13 mouse cellular contexts compared by ENCODE assay signal in the genomic region with DNA sequence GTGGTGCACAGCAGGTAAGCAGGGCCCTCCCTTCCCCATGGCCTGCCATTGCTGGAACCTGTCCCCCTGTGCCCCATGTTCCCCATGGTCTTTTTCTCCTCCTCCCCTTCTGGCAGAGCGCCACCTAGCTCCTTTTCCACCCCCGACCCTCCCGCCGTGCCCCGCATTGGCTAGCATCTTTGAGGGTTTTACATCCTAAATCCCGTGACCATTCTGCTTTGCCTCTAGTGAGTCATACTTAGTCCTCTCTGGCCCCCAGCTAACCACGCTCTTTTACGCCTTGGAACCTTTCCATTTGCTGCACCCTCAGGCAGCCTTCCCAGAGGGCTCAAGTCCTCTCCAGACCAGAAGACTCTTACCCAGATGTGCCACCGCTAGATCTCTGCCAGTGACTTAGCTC. TPM values are rescaled to one million over a fixed set of nuclear protein-coding genes. Genes with fewer than 3 reads are reported as not detected.
DNase-seq lines count a peak whose midpoint lies in the region; ATAC-seq and TF ChIP-seq lines count a peak whose summit lies in the region.
"Had no signal": no experiment of that assay in that cellular context is flagged by ENCODE, and none has a peak within 500 bp of the region (broad histone marks: within the 10 kb centered on the region; RNA-seq: fewer than 3 reads in every experiment).

No protein-coding gene starts in this region.

- no peak for TF ChIP-seq POLR2A in ES-Bruce4 (IDR thresholded peaks at IDR 0.05; ENCODE audit: insufficient read depth, low read length)

- no peak overlapping the region for H3K4me3 ChIP-seq in hindbrain, embryonic 16.5 days (ENCODE audit: low read length)
- no peak overlapping the region for H3K4me3 ChIP-seq in hindbrain, embryonic 10.5 days
- peak overlapping the region; percentile 55 for H3K4me3 ChIP-seq in ES-Bruce4 (ENCODE audit: low read depth, low read length)
- H3K4me3 ChIP-seq in forebrain, embryonic 16.5 days (replicated peaks; ENCODE audit: low read length): no peak overlapping the region
- H3K4me3 ChIP-seq: intestine, embryonic 15.5 days; left cerebral cortex, adult 2 months had no signal

- TF ChIP-seq EP300 in ES-Bruce4 (IDR thresholded peaks at IDR 0.05; ENCODE audit: insufficient read depth, low read depth, low read length): no peak

- WGBS in hindbrain, embryonic 16.5 days: 28% methylated on average over 9 of the region's 9 CpGs
- 26% methylated on average over 9 of the region's 9 CpGs for WGBS in hindbrain, embryonic 10.5 days
- WGBS in forebrain, embryonic 16.5 days: 21% methylated on average over 9 of the region's 9 CpGs

- peak; percentile 31 for ATAC-seq in hindbrain, embryonic 16.5 days
- ATAC-seq in forebrain, embryonic 16.5 days: peak; percentile 18; the same call in 1 of the 2 replicates

- H3K9ac ChIP-seq in hindbrain, embryonic 16.5 days (ENCODE audit: low read depth, low read length): no peak overlapping the region
- peak overlapping the region; percentile 43 for H3K9ac ChIP-seq in ES-Bruce4 (ENCODE audit: low read depth, poor library complexity, severe bottlenecking)
- H3K9ac ChIP-seq in forebrain, embryonic 16.5 days (replicated peaks; ENCODE audit: low read depth, low read length): no peak overlapping the region
- H3K9ac ChIP-seq: intestine, embryonic 15.5 days had no signal

- peak; percentile 45 for TF ChIP-seq CTCF in ES-Bruce4 (IDR thresholded peaks at IDR 0.05; ENCODE audit: low read depth, low read length)

- H3K9me3 ChIP-seq in hindbrain, embryonic 16.5 days (ENCODE audit: control insufficient read depth, low read length): no peaks in the 10 kb centered on the region
- H3K9me3 ChIP-seq in hindbrain, embryonic 10.5 days: no peaks in the 10 kb centered on the region
- H3K9me3 ChIP-seq in ES-Bruce4 (replicated peaks; ENCODE audit: control insufficient read depth, insufficient read depth, low read length, poor library complexity, severe bottlenecking): no peaks in the 10 kb centered on the region
- H3K9me3 ChIP-seq in forebrain, embryonic 16.5 days (ENCODE audit: control insufficient read depth, low read length): no peaks in the 10 kb centered on the region
- H3K9me3 ChIP-seq: intestine, embryonic 15.5 days had no signal

- DNase-seq in hindbrain, embryonic 10.5 days (ENCODE audit: low spot score): no peak
- DNase-seq in 3134 (ENCODE audit: extremely low read depth, insufficient read length, low spot score): peak; percentile 89
- DNase-seq in T-cell, adult 2 months (ENCODE audit: low spot score): no peak
- no peak for DNase-seq in cerebellum, adult 11-12 months
- DNase-seq: right cerebral cortex, adult 18-20 months; thymus, postnatal 36 days had no signal

- H3K36me3 ChIP-seq in hindbrain, embryonic 16.5 days (ENCODE audit: control insufficient read depth, insufficient read depth, low read length): peaks cover 15% of the 10 kb centered on the region
- peaks cover 33% of the 10 kb centered on the region for H3K36me3 ChIP-seq in hindbrain, embryonic 10.5 days
- H3K36me3 ChIP-seq in ES-Bruce4 (ENCODE audit: control insufficient read depth, insufficient read depth, low read length, poor library complexity, severe bottlenecking): no peaks in the 10 kb centered on the region
- peaks cover 5% of the 10 kb centered on the region for H3K36me3 ChIP-seq in forebrain, embryonic 16.5 days (ENCODE audit: control insufficient read depth, insufficient read depth)
- H3K36me3 ChIP-seq: intestine, embryonic 15.5 days had no signal

- H3K4me1 ChIP-seq in hindbrain, embryonic 16.5 days (ENCODE audit: control insufficient read depth, insufficient read depth, low read depth, low read length): 0 out of 2 replicates have a peak, but pooled peaks cover 2% of the 10 kb centered on the region
- peaks cover 5% of the 10 kb centered on the region; the same call in 1 of the 2 replicates for H3K4me1 ChIP-seq in hindbrain, embryonic 10.5 days (replicated peaks)
- peaks cover 2% of the 10 kb centered on the region for H3K4me1 ChIP-seq in ES-Bruce4 (ENCODE audit: control insufficient read depth, insufficient read depth, low read length)
- peaks cover 10% of the 10 kb centered on the region; the same call in 1 of the 2 replicates for H3K4me1 ChIP-seq in forebrain, embryonic 16.5 days (replicated peaks; ENCODE audit: control insufficient read depth, insufficient read depth, low read length)

- no peak overlapping the region for H3K4me2 ChIP-seq in hindbrain, embryonic 16.5 days (ENCODE audit: low read length)
- H3K4me2 ChIP-seq in forebrain, embryonic 16.5 days (ENCODE audit: low read length): no peak overlapping the region
- H3K4me2 ChIP-seq: intestine, embryonic 15.5 days had no signal

- no peak overlapping the region for H3K27ac ChIP-seq in hindbrain, embryonic 16.5 days (ENCODE audit: low read depth, low read length)
- H3K27ac ChIP-seq in hindbrain, embryonic 10.5 days: no peak overlapping the region
- H3K27ac ChIP-seq in ES-Bruce4 (ENCODE audit: insufficient read depth, low read length): peak overlapping the region; percentile 6; the same call in 1 of the 2 replicates
- H3K27ac ChIP-seq in forebrain, embryonic 16.5 days (ENCODE audit: low read length): no peak overlapping the region
- H3K27ac ChIP-seq: intestine, embryonic 15.5 days; left cerebral cortex, adult 2 months had no signal

- no peaks in the 10 kb centered on the region for H3K27me3 ChIP-seq in hindbrain, embryonic 16.5 days (replicated peaks; ENCODE audit: control insufficient read depth, insufficient read depth, low read length)
- peaks cover 31% of the 10 kb centered on the region for H3K27me3 ChIP-seq in hindbrain, embryonic 10.5 days (ENCODE audit: insufficient read depth, poor library complexity, severe bottlenecking)
- H3K27me3 ChIP-seq in ES-Bruce4 (ENCODE audit: control insufficient read depth, insufficient read depth, low read length, poor library complexity, severe bottlenecking): no peaks in the 10 kb centered on the region
- no peaks in the 10 kb centered on the region for H3K27me3 ChIP-seq in forebrain, embryonic 16.5 days (replicated peaks; ENCODE audit: control insufficient read depth, insufficient read depth, low read length)
- H3K27me3 ChIP-seq: intestine, embryonic 15.5 days had no signal

RNA-seq across cellular contexts. Expression of gene Slc27a1, which starts 11.5 kb away (rescaled TPM):
- 102 and 107 TPM in 2 replicates for polyA plus RNA-seq in hindbrain, embryonic 16.5 days (2015; fragmentation: Nextera tagmentation; extraction: Ambion mirVana)
- 24.1 and 28.9 TPM in 2 replicates for polyA plus RNA-seq in hindbrain, embryonic 10.5 days (2016; fragmentation: Nextera tagmentation; extraction: Ambion mirVana)
- 21.8 and 27.3 TPM in 2 replicates for polyA plus RNA-seq in ES-Bruce4 (2011; ENCODE audit: insufficient read depth, insufficient read length, low read depth, missing spikeins)
- polyA plus RNA-seq in forebrain, embryonic 16.5 days (2015; fragmentation: Nextera tagmentation; extraction: Ambion mirVana): 74.6 and 75.9 TPM in 2 replicates

RNA-seq across cellular contexts. Expression of gene Pgls, which starts 11.8 kb away (rescaled TPM):
- polyA plus RNA-seq in hindbrain, embryonic 16.5 days (2015; fragmentation: Nextera tagmentation; extraction: Ambion mirVana): 220 and 237 TPM in 2 replicates
- polyA plus RNA-seq in hindbrain, embryonic 10.5 days (2016; fragmentation: Nextera tagmentation; extraction: Ambion mirVana): 254 and 268 TPM in 2 replicates
- polyA plus RNA-seq in ES-Bruce4 (2011; ENCODE audit: insufficient read depth, insufficient read length, low read depth, missing spikeins): 57.2 and 65.6 TPM in 2 replicates
- 167 and 189 TPM in 2 replicates for polyA plus RNA-seq in forebrain, embryonic 16.5 days (2015; fragmentation: Nextera tagmentation; extraction: Ambion mirVana)

RNA-seq across cellular contexts. Expression of gene Nxnl1, which starts 13.8 kb away (rescaled TPM):
- polyA plus RNA-seq in hindbrain, embryonic 16.5 days (2015; fragmentation: Nextera tagmentation; extraction: Ambion mirVana): not detected in 2 replicates
- polyA plus RNA-seq in hindbrain, embryonic 10.5 days (2016; fragmentation: Nextera tagmentation; extraction: Ambion mirVana): not detected in 2 replicates
- not detected in 2 replicates for polyA plus RNA-seq in ES-Bruce4 (2011; ENCODE audit: insufficient read depth, insufficient read length, low read depth, missing spikeins)
- polyA plus RNA-seq in forebrain, embryonic 16.5 days (2015; fragmentation: Nextera tagmentation; extraction: Ambion mirVana): not detected in 2 replicates
- polyA plus RNA-seq: large intestine, adult 2 months; liver, adult 2 months had no signal

RNA-seq across cellular contexts. Expression of gene Fam129c, which starts 17.2 kb away (rescaled TPM):
- polyA plus RNA-seq in hindbrain, embryonic 16.5 days (2015; fragmentation: Nextera tagmentation; extraction: Ambion mirVana): 6.4 and 7.8 TPM in 2 replicates
- polyA plus RNA-seq in hindbrain, embryonic 10.5 days (2016; fragmentation: Nextera tagmentation; extraction: Ambion mirVana): 5.0 and 5.3 TPM in 2 replicates
- 6.4 and 9.0 TPM in 2 replicates for polyA plus RNA-seq in ES-Bruce4 (2011; ENCODE audit: insufficient read depth, insufficient read length, low read depth, missing spikeins)
- 6.2 and 8.4 TPM in 2 replicates for polyA plus RNA-seq in forebrain, embryonic 16.5 days (2015; fragmentation: Nextera tagmentation; extraction: Ambion mirVana)

RNA-seq across cellular contexts. Expression of gene Tmem221, which starts 21.5 kb away (rescaled TPM):
- 0.09 and 0.19 TPM in 2 replicates for polyA plus RNA-seq in hindbrain, embryonic 16.5 days (2015; fragmentation: Nextera tagmentation; extraction: Ambion mirVana)
- polyA plus RNA-seq in hindbrain, embryonic 10.5 days (2016; fragmentation: Nextera tagmentation; extraction: Ambion mirVana): 0.18 and 0.26 TPM in 2 replicates
- polyA plus RNA-seq in ES-Bruce4 (2011; ENCODE audit: insufficient read depth, insufficient read length, low read depth, missing spikeins): 2.2 and 2.4 TPM in 2 replicates
- polyA plus RNA-seq in forebrain, embryonic 16.5 days (2015; fragmentation: Nextera tagmentation; extraction: Ambion mirVana): 0.15 and 0.16 TPM in 2 replicates
